Mouse (Mus musculus) neural tube, embryonic 15.5 days (tissue): ENCODE data around the gene Npepps. TPM values are rescaled to one million over a fixed set of nuclear protein-coding genes. Genes with fewer than 3 reads are reported as not detected.
"Not testable (repeated sequence)": the region's sequence is repeated elsewhere in the genome, so short reads cannot be mapped to it uniquely, and the experiment has no call there.

Experiments
- ATAC-seq: fragments of 200-750 bp; cut with Nextera tagmentation; 2 replicates; pipeline ENCODE4 v1.8.0; 2017; ENCODE audit warnings: mild to moderate bottlenecking, moderate TSS enrichment, moderate library complexity; ENCODE audit not compliant: low FRiP score
- H3K27ac ChIP-seq: fragments of 300-500 bp; sonication (generic); replicated peaks from 2 replicates; pipeline ENCODE4 v1.5.1; 2015; ENCODE audit warnings: mild to moderate bottlenecking, inconsistent platforms
- H3K27me3 ChIP-seq: fragments of 300-500 bp; sonication (generic); replicated peaks from 2 replicates; pipeline ENCODE4 v1.6.1; 2015; ENCODE audit warnings: inconsistent platforms
- H3K36me3 ChIP-seq: fragments of 300-500 bp; sonication (generic); 2 replicates; pipeline ENCODE4 v1.6.1; 2015; ENCODE audit warnings: inconsistent platforms
- H3K4me1 ChIP-seq: fragments of 300-500 bp; sonication (generic); 2 replicates; pipeline ENCODE4 v1.6.1; 2015; ENCODE audit warnings: inconsistent platforms
- H3K4me2 ChIP-seq: fragments of 300-500 bp; sonication (generic); 2 replicates; pipeline ENCODE4 v1.6.1; 2015; ENCODE audit warnings: inconsistent platforms, mild to moderate bottlenecking, moderate library complexity
- H3K4me3 ChIP-seq: fragments of 300-500 bp; sonication (generic); replicated peaks from 2 replicates; pipeline ENCODE4 v1.5.1; 2015; ENCODE audit warnings: mild to moderate bottlenecking, inconsistent platforms
- H3K9ac ChIP-seq: fragments of 300-500 bp; sonication (generic); replicated peaks from 2 replicates; pipeline ENCODE4 v1.6.1; 2015; ENCODE audit warnings: mild to moderate bottlenecking, inconsistent platforms
- H3K9me3 ChIP-seq: fragments of 300-500 bp; sonication (generic); replicated peaks from 2 replicates; pipeline ENCODE4 v1.6.1; 2016; ENCODE audit warnings: inconsistent platforms
- WGBS: fragments of 180-500 bp; shearing (Covaris S2); methylation state at CpG from one replicate; pipeline ENCODE4 v1.1.7; 2015; ENCODE audit warnings: mixed read lengths; 5-methylcytosine and 5-hydroxymethylcytosine counted together
- polyA plus RNA-seq: library from polyadenylated mRNA; unstranded; fragments of >200 nt; fragmentation: Nextera tagmentation; extraction: Ambion mirVana; gene quantifications from 2 replicates; pipeline ENCODE4 v1.2.1, GENCODE M21; 2015

The Npepps gene
- polyA plus RNA-seq, 1 experiment from 2014 or later = 145 TPM

- H3K36me3 ChIP-seq = no peaks in the 10 kb centered on the region
- ATAC-seq = no peak
- H3K4me2 ChIP-seq = no peak overlapping the region
- no peak overlapping the region for H3K27ac ChIP-seq
- no peak overlapping the region for H3K4me3 ChIP-seq
- H3K27me3 ChIP-seq = no peaks in the 10 kb centered on the region
- WGBS = 84% methylated on average over 6 of the region's 6 CpGs
- no peaks in the 10 kb centered on the region for H3K9me3 ChIP-seq
- no peak overlapping the region for H3K9ac ChIP-seq
- peaks cover 11% of the 10 kb centered on the region for H3K4me1 ChIP-seq
These were observed 88.4 kb downstream of the Npepps start for GRCm38 (mm10) chr11:97191915-97192620.

GRCm38 (mm10) chr11:97190992-97191391 lies 89.4 kb downstream of the Npepps start:
- Histone ChIP-seq H3K9ac (no peak overlapping the region), H3K4me2 (no peak overlapping the region), H3K9me3 (no peaks in the 10 kb centered on the region), H3K4me3 (no peak overlapping the region), H3K4me1 (peaks cover 20% of the 10 kb centered on the region), H3K27me3 (no peaks in the 10 kb centered on the region), H3K27ac (no peak overlapping the region), H3K36me3 (no peaks in the 10 kb centered on the region)
- WGBS = 90% methylated on average over 6 of the region's 6 CpGs
- no peak for ATAC-seq

GRCm38 (mm10) chr11:97189645-97190044 lies 90.8 kb downstream of the Npepps start:
- H3K27ac ChIP-seq, H3K36me3 ChIP-seq, H3K4me3 ChIP-seq, H3K27me3 ChIP-seq, H3K9ac ChIP-seq, ATAC-seq, H3K4me2 ChIP-seq, H3K9me3 ChIP-seq: not testable (repeated sequence)
- 90% methylated on average over 6 of the region's 6 CpGs for WGBS
- peaks cover 32% of the 10 kb centered on the region for H3K4me1 ChIP-seq

- 36% methylated on average over 3 of the region's 3 CpGs for WGBS
- ATAC-seq = no peak
- Histone ChIP-seq H3K4me2 (peak overlapping the region; percentile 85), H3K9me3 (no peaks in the 10 kb centered on the region), H3K27ac (no peak overlapping the region), H3K4me1 (peaks cover 35% of the 10 kb centered on the region), H3K4me3 (peak overlapping the region; percentile 95), H3K27me3 (no peaks in the 10 kb centered on the region), H3K36me3 (peaks cover 10% of the 10 kb centered on the region), H3K9ac (no peak overlapping the region)
These were observed 91.2 kb downstream of the Npepps start for GRCm38 (mm10) chr11:97189231-97189630.

GRCm38 (mm10) chr11:97188643-97188955 lies 91.8 kb downstream of the Npepps start:
- Histone ChIP-seq H3K27ac (peak overlapping the region; percentile 95), H3K4me3 (peak overlapping the region; percentile 95), H3K27me3 (no peaks in the 10 kb centered on the region), H3K4me1 (peaks cover 40% of the 10 kb centered on the region), H3K9me3 (no peaks in the 10 kb centered on the region), H3K4me2 (peak overlapping the region; percentile 85), H3K36me3 (peaks cover 15% of the 10 kb centered on the region), H3K9ac (peak overlapping the region; percentile 67)
- no peak for ATAC-seq
- under 1% methylated on average over 15 of the region's 15 CpGs for WGBS

GRCm38 (mm10) chr11:97187764-97188642 lies 92.4 kb downstream of the Npepps start, which contains the start of gene Kpnb1:
Gene Kpnb1 (minus strand): TSS chr11:97187881.
- Histone ChIP-seq H3K4me1 (peaks cover 40% of the 10 kb centered on the region), H3K9me3 (no peaks in the 10 kb centered on the region), H3K9ac (peak within 1 kb of the TSS; percentile 82), H3K4me3 (peak within 1 kb of the TSS; percentile 95), H3K4me2 (peak within 1 kb of the TSS; percentile 87), H3K27me3 (no peaks in the 10 kb centered on the region), H3K36me3 (peaks cover 21% of the 10 kb centered on the region), H3K27ac (peak within 1 kb of the TSS; percentile 96)
- WGBS = under 1% methylated on average over 93 of the region's 101 CpGs
- ATAC-seq = peak; percentile 95

DNA sequence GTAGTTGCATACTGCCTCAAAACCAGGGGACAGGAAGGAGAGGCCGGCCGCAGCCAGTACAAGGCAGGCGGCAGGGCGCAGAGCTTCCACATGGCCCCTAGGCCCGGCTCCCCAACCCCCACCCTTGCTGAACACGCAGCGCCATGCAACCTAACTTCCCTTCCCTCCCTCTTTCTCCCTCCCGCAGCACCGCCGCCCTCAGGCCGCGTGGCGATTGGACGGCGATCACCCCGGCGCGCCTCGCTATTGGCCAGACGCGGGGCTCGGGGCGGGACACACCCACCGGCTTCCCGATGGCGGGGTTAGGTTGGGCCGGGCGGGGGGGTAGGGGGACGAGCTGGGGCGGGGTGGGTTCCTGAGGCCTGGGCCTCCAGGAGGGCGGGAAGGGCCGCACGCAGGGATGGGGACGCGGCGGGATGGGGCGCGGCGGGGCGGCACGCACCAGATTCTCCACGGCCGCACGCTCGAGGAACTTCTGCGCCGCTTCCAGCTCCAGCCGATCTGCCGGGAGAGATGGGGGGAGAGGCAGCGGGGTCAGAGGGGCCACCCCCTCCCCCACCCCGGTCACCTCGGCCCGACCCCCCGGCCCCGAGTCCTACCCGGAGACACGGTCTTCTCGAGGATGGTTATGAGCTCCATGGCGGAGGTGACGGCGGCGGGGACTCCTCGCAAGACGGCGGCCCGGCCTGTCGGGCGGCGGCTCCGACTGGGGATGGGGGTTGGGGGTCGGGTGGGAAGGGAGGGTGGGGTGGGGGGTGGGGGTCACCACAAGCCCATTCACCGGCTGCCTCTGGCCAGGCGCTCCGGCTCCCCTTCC lies 93.3 kb downstream of the Npepps start:
- Histone ChIP-seq H3K36me3 (peaks cover 30% of the 10 kb centered on the region), H3K4me3 (peak overlapping the region; percentile 95), H3K27me3 (no peaks in the 10 kb centered on the region), H3K4me1 (peaks cover 40% of the 10 kb centered on the region), H3K9me3 (no peaks in the 10 kb centered on the region), H3K4me2 (peak overlapping the region; percentile 87), H3K9ac (peak overlapping the region; percentile 82), H3K27ac (peak overlapping the region; percentile 96)
- peak; percentile 85 for ATAC-seq
- under 1% methylated on average over 32 of the region's 74 CpGs for WGBS

- 72% methylated on average over 5 of the region's 5 CpGs for WGBS
- Histone ChIP-seq H3K9ac (peak overlapping the region; percentile 51), H3K4me3 (peak overlapping the region; percentile 95), H3K4me2 (peak overlapping the region; percentile 87), H3K9me3 (no peaks in the 10 kb centered on the region), H3K4me1 (peaks cover 40% of the 10 kb centered on the region), H3K36me3 (peaks cover 42% of the 10 kb centered on the region), H3K27ac (no peak overlapping the region), H3K27me3 (no peaks in the 10 kb centered on the region)
- ATAC-seq = no peak
These were observed 94.5 kb downstream of the Npepps start for GRCm38 (mm10) chr11:97185704-97186614.

GRCm38 (mm10) chr11:97184875-97185274 lies 95.6 kb downstream of the Npepps start:
- Histone ChIP-seq H3K4me2 (no peak overlapping the region), H3K27me3 (no peaks in the 10 kb centered on the region), H3K36me3 (peaks cover 52% of the 10 kb centered on the region), H3K9me3 (no peaks in the 10 kb centered on the region), H3K9ac (no peak overlapping the region), H3K4me3 (no peak overlapping the region), H3K4me1 (peaks cover 40% of the 10 kb centered on the region), H3K27ac (no peak overlapping the region)
- WGBS = 82% methylated on average over 5 of the region's 5 CpGs
- ATAC-seq = no peak

DNA sequence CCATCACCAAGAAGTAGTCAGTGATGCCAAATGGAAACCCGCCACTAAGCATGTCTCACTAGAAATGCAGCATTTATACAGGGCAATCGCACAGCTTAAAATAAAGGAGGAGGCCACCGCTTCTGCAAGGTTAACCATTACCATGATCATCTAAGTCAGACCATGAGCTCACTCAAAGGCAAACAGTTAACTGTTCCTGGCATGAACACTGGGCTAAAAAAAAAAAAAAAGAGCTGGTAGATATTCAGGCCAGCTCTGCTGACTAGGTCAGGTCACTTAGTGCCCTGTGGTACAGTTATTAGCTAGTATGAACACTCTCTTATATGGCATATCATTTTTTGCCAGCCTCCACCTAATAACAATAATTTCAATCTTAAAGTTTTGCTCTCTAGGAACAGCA lies 98.0 kb downstream of the Npepps start:
- Histone ChIP-seq H3K27ac (no peak overlapping the region), H3K4me1 (peaks cover 29% of the 10 kb centered on the region), H3K9me3 (no peaks in the 10 kb centered on the region), H3K27me3 (no peaks in the 10 kb centered on the region), H3K9ac (no peak overlapping the region), H3K4me2 (no peak overlapping the region), H3K4me3 (no peak overlapping the region), H3K36me3 (peaks cover 74% of the 10 kb centered on the region)
- ATAC-seq = no peak
- 94% methylated on average over 3 of the region's 3 CpGs for WGBS

GRCm38 (mm10) chr11:97181061-97181460 lies 99.4 kb downstream of the Npepps start:
- Histone ChIP-seq H3K4me2 (no peak overlapping the region), H3K4me1 (peaks cover 20% of the 10 kb centered on the region), H3K4me3 (no peak overlapping the region), H3K9me3 (no peaks in the 10 kb centered on the region), H3K36me3 (peaks cover 86% of the 10 kb centered on the region), H3K9ac (no peak overlapping the region), H3K27ac (no peak overlapping the region), H3K27me3 (no peaks in the 10 kb centered on the region)
- 86% methylated on average over 5 of the region's 5 CpGs for WGBS
- no peak for ATAC-seq
